Mouse (Mus musculus): Measurements from ENCODE around the gene Gm37240.

DNA sequence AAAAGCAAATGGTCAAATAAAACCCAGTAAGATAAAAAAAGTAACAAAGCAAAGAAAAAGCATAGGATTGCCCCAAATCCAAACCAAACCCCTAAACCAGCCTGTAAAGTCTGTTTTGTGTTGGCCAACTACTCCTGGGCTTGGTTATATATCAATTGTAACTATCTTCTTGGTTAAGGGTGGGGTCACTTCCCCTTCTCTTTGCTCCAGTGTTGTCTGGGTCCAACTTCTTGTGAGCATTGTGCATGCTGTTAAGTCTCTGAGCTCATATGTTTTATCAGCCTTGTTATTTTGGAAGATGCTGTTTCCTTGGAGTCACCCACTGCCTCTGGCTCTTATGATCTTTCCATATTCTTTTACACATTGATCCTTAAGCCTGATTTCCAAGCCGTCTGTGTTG is 1032.9 kb downstream of the Gm37240 start:
- no peak for TF ChIP-seq POLR2A (IDR thresholded peaks at IDR 0.05; ENCODE audit: borderline replicate concordance, low read depth, low read length)
- no peak for TF ChIP-seq CTCF (IDR thresholded peaks at IDR 0.05; ENCODE audit: low read depth, low read length)

All from bone marrow macrophage, adult 2 months (primary cell).